Mouse (Mus musculus) intestine, embryonic 15.5 days (tissue): ENCODE results near the gene Rasgef1b. TPM values are rescaled to one million over a fixed set of nuclear protein-coding genes. Genes with fewer than 3 reads are reported as not detected.

Source experiments
- ATAC-seq: fragments of 200-750 bp; cut with Nextera tagmentation; 2 replicates; pipeline ENCODE4 v1.8.0; 2017; ENCODE audit warnings: moderate TSS enrichment, moderate library complexity
- H3K27ac ChIP-seq: fragments of 300-500 bp; sonication (generic); 2 replicates; pipeline ENCODE4 v1.5.1; 2015; ENCODE audit warnings: mild to moderate bottlenecking, inconsistent platforms
- H3K27me3 ChIP-seq: fragments of 300-500 bp; sonication (generic); replicated peaks from 2 replicates; pipeline ENCODE4 v1.6.1; 2015; ENCODE audit warnings: inconsistent platforms
- H3K36me3 ChIP-seq: fragments of 300-500 bp; sonication (generic); 2 replicates; pipeline ENCODE4 v1.6.1; 2015; ENCODE audit warnings: inconsistent platforms
- H3K4me1 ChIP-seq: fragments of 300-500 bp; sonication (generic); replicated peaks from 2 replicates; pipeline ENCODE4 v1.6.1; 2015; ENCODE audit warnings: inconsistent platforms
- H3K4me2 ChIP-seq: fragments of 300-500 bp; sonication (generic); replicated peaks from 2 replicates; pipeline ENCODE4 v1.6.1; 2015; ENCODE audit warnings: mild to moderate bottlenecking, inconsistent platforms
- H3K4me3 ChIP-seq: fragments of 300-500 bp; sonication (generic); replicated peaks from 2 replicates; pipeline ENCODE4 v1.5.1; 2015; ENCODE audit warnings: inconsistent platforms
- H3K9ac ChIP-seq: fragments of 300-500 bp; sonication (generic); 2 replicates; pipeline ENCODE4 v1.6.1; 2015; ENCODE audit warnings: inconsistent platforms
- H3K9me3 ChIP-seq: fragments of 300-500 bp; sonication (generic); 2 replicates; pipeline ENCODE4 v1.6.1; 2016; ENCODE audit warnings: inconsistent platforms
- whole genome bisulfite sequencing: fragments of 180-500 bp; shearing (Covaris S2); methylation state at CpG from one replicate; pipeline ENCODE4 v1.1.7; 2015; 5-methylcytosine and 5-hydroxymethylcytosine counted together
- polyA plus RNA-seq: library from polyadenylated mRNA; unstranded; fragments of >200 nt; fragmentation: Nextera tagmentation; extraction: Ambion mirVana; gene quantifications from 2 replicates; pipeline ENCODE4 v1.2.1, GENCODE M21; 2015

Rasgef1b gene
- polyA plus RNA-seq, 1 experiment from 2014 or later: 8.9 TPM

DNA sequence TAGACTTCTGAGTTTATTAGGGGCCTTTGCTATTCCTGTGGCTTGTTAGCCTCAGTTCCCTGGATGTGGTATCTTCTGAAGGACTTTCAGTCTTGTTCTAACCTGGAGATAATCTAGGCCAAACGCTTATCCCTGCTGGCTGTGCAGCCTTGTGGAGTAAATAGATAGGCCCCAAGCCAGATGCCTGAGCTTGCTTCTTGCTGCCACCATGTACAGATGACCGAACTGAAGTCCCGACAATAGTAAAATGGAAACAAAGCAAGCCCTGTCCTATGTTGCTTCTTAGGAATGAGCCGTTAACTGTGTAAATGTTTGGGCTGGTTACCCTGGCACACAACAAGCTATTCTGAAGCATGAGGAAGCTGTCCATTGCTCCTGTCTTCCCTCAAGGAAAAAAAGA lies 250.1 kb downstream of the Rasgef1b start:
- no peak for ATAC-seq
- Histone ChIP-seq H3K27me3 (no peaks in the 10 kb centered on the region), H3K9me3 (no peaks in the 10 kb centered on the region), H3K4me2 (no peak overlapping the region), H3K27ac (no peak overlapping the region), H3K4me3 (no peak overlapping the region), H3K9ac (no peak overlapping the region), H3K4me1 (peaks cover 10% of the 10 kb centered on the region), H3K36me3 (no peaks in the 10 kb centered on the region)
- 47% methylated on average over 4 of the region's 4 CpGs for WGBS

DNA sequence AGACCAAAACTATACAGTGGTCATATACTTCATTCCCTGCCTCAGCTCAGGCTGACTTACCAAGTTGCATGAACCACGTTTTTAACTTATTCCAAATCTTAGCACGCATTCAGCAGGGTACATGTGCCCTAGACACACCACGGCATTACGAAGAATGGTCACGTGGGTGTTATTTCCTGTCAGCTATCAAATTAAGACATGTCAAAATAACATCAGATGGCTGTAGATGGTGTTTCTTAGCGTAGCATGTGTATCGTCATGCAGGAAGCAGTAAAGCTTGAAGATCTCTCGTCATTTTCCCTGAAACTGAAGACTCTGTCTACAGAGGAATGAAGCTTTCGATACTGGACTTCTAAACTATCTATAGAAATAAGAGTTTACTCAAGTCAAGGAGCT lies 251.4 kb downstream of the Rasgef1b start:
- 92% methylated on average over 9 of the region's 9 CpGs for WGBS
- H3K9me3 ChIP-seq: no peaks in the 10 kb centered on the region
- no peak overlapping the region for H3K27ac ChIP-seq
- peaks cover 10% of the 10 kb centered on the region for H3K4me1 ChIP-seq
- no peak overlapping the region for H3K9ac ChIP-seq
- ATAC-seq: no peak
- H3K4me2 ChIP-seq: no peak overlapping the region
- no peaks in the 10 kb centered on the region for H3K36me3 ChIP-seq
- no peak overlapping the region for H3K4me3 ChIP-seq
- no peaks in the 10 kb centered on the region for H3K27me3 ChIP-seq

DNA sequence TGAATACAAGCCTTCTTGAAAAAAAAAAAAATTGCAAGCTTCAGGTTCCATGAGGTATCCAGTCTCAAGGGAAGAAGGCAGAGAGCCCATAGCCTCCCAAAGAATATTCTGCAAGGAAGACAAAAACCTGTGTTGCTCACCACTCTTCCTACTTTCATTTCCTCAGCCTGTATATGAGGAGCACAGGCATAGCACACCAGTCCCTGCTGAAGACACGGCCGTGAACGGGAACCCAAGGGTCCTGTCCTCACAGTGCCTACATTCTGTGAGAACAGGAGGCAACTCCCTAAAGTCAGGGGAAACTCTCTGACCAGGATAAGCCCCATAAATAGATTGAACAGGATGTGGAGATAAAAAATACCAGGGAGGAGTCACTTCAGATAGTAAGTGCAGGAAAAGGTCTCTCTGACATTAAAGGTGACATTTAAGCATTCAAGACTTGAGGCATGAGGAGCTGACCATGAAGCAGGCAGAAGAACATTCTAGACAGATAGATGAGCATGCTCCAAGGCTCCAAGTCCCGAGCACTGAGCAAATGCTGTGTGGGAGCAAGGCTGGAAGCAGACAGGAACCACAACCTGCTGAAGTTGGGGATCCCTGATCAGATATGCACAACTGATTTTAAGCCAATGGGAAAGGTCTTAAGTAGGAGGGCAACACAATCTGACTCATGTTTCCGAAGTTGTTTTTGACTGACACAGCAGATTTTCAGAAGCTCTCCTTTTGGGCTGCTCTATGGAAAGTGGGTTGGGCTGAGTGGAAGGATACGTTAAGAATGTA lies 252.0 kb downstream of the Rasgef1b start:
- peaks cover 10% of the 10 kb centered on the region for H3K4me1 ChIP-seq
- no peaks in the 10 kb centered on the region for H3K27me3 ChIP-seq
- H3K27ac ChIP-seq: no peak overlapping the region
- H3K36me3 ChIP-seq: no peaks in the 10 kb centered on the region
- H3K9ac ChIP-seq: no peak overlapping the region
- 67% methylated on average over 6 of the region's 6 CpGs for WGBS
- no peaks in the 10 kb centered on the region for H3K9me3 ChIP-seq
- no peak overlapping the region for H3K4me2 ChIP-seq
- ATAC-seq: no peak
- H3K4me3 ChIP-seq: no peak overlapping the region

DNA sequence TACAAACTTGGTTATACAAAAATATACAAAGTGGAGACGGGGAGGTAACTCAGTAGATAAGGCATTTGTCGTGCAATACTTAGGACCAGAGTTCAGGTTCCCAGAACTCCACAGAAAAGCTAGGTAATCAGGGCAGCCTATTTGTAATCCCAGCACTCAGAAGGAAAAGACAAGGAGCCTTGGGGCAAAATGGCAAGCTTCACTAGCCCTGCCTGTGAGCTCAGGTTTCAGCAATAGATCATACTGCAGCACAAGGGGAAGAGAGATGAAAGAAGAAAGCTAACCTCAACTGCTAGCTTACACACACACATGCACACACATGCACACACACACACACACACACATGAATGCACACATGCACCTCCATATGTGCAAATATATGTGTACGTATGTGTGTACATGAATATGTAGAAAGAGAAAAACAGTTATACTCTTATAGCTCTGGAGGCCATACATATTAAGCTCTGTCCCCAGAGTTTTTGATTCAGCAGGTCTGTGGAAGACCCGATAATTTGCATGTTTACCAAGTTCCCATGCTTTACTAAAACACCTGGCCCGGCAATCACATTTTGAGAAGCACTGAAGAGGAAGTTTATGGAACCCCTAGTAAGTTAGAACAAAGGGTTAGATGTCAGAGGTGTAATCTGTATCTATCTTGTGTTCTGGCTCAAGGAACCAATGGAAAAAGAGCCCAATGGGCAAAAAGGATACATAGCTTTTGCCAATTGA lies 256.1 kb downstream of the Rasgef1b start:
- Histone ChIP-seq H3K4me3 (no peak overlapping the region), H3K4me1 (no peaks in the 10 kb centered on the region), H3K9me3 (no peaks in the 10 kb centered on the region), H3K27ac (no peak overlapping the region), H3K27me3 (no peaks in the 10 kb centered on the region), H3K9ac (no peak overlapping the region), H3K4me2 (no peak overlapping the region), H3K36me3 (no peaks in the 10 kb centered on the region)
- no peak for ATAC-seq
- 78% methylated on average over 5 of the region's 5 CpGs for WGBS

DNA sequence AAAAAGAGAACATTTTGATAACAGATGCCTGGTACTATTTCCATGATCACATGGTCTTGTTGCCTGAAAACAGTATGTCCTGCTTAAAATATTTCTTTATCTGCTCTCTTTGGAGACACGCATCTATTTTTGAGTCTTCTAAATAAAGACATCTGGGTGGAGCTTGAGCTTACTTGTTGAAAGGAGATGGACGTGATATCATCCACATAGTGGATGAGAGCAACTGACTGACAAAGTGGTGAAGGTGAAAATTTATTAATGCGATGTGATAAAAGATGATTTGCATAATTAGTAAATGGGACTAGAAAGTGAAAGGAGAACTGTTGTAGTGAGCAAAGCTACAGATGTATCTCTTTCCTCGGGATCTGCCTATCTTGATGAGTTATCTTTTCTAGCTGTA lies 257.1 kb downstream of the Rasgef1b start:
- Histone ChIP-seq H3K27ac (no peak overlapping the region), H3K9me3 (no peaks in the 10 kb centered on the region), H3K4me2 (no peak overlapping the region), H3K4me3 (no peak overlapping the region), H3K4me1 (no peaks in the 10 kb centered on the region), H3K9ac (no peak overlapping the region), H3K36me3 (no peaks in the 10 kb centered on the region), H3K27me3 (no peaks in the 10 kb centered on the region)
- no peak for ATAC-seq
- 78% methylated on average over 4 of the region's 4 CpGs for WGBS

DNA sequence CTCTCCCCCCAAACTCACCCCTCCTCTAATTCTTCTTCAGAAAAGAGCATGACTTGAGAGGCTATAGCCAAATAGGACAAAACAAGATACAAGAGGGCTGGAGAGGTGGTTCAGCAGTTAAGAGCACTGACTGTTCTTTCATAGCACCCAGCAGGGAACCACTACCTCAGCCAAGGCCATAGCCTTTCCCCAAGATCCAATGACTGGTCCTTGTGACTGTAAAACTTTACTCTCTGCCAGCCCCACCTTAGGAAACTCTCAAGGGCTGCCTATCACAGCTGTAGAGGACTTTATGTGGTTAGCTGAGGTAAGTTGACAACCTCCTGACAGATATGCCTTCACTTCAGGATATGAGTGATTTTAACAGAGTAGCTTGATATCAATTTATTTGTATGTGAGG lies 258.3 kb downstream of the Rasgef1b start:
- no peak for ATAC-seq
- no peaks in the 10 kb centered on the region for H3K4me1 ChIP-seq
- H3K9me3 ChIP-seq: no peaks in the 10 kb centered on the region
- no peak overlapping the region for H3K9ac ChIP-seq
- no peaks in the 10 kb centered on the region for H3K27me3 ChIP-seq
- H3K4me3 ChIP-seq: no peak overlapping the region
- H3K27ac ChIP-seq: no peak overlapping the region
- H3K4me2 ChIP-seq: no peak overlapping the region
- H3K36me3 ChIP-seq: no peaks in the 10 kb centered on the region

DNA sequence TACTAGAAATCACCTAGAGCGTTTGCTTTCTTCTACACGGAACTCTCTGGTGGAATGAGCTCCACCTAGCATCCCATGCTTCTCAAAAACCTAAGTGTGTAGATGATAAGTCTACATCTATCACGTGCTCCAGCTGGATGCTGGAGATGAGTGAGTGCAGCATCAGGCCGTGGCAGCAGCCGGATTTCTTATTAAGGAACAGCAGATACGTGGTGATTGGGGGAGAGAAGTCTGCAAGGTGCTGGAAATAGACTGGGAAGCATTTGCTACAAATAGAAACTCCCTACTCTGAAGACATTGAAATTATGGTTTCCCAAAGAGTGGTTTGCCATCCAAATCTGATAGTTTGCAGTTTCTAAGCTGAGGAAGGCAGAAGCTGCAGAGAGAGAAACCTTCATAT lies 269.9 kb downstream of the Rasgef1b start:
- 84% methylated on average over 6 of the region's 6 CpGs for WGBS
- no peak overlapping the region for H3K4me2 ChIP-seq
- no peak overlapping the region for H3K9ac ChIP-seq
- H3K27me3 ChIP-seq: no peaks in the 10 kb centered on the region
- H3K27ac ChIP-seq: no peak overlapping the region
- H3K4me3 ChIP-seq: no peak overlapping the region
- no peaks in the 10 kb centered on the region for H3K9me3 ChIP-seq
- H3K36me3 ChIP-seq: no peaks in the 10 kb centered on the region
- no peaks in the 10 kb centered on the region for H3K4me1 ChIP-seq
- no peak for ATAC-seq

DNA sequence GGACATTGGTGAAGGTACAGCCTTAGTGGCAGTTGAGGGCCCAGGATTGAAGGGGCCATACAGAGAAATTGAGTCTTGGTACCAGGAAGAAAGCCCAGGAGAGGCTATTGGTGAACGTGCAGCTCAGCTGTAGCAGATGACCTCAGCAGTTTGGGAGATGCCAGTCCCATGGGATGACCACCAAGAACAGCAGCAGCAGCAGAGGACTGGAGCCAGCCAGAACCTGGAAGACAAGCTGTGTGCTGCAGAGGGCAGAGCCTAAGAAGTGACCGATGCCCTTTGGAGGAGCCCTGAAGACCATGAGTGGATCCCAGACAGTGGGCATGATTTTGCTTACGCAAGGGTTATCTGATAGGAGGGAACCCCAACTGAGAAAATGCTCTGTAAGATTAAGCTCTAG lies 271.6 kb downstream of the Rasgef1b start:
- no peak overlapping the region for H3K4me3 ChIP-seq
- no peak overlapping the region for H3K9ac ChIP-seq
- H3K4me1 ChIP-seq: no peaks in the 10 kb centered on the region
- no peaks in the 10 kb centered on the region for H3K36me3 ChIP-seq
- no peak for ATAC-seq
- WGBS: 94% methylated on average over 3 of the region's 3 CpGs
- no peak overlapping the region for H3K27ac ChIP-seq
- no peaks in the 10 kb centered on the region for H3K27me3 ChIP-seq
- no peak overlapping the region for H3K4me2 ChIP-seq
- no peaks in the 10 kb centered on the region for H3K9me3 ChIP-seq

DNA sequence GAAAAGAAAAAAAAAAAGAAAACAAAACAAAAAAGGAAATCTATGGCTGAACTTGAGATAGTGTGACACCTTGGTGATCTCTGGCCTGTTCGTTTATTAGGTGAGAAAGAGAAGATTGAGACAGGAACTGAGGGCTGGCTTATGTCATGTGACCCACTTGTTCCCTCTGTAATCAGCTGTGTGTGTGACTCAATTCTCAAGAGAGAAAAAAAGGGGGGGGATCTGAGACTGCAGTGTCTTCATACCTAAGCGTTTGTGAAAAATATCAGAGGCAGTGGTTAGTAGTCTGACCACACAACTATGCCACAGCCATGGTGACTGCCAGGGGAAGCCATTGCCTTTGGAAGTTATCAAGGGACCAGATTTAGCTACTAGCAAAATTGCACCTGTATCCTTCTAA lies 276.9 kb downstream of the Rasgef1b start:
- Histone ChIP-seq H3K4me3 (no peak overlapping the region), H3K9me3 (no peaks in the 10 kb centered on the region), H3K27me3 (no peaks in the 10 kb centered on the region), H3K27ac (no peak overlapping the region), H3K4me2 (no peak overlapping the region), H3K9ac (no peak overlapping the region), H3K4me1 (no peaks in the 10 kb centered on the region), H3K36me3 (no peaks in the 10 kb centered on the region)
- WGBS: 43% methylated on average over 2 of the region's 2 CpGs
- no peak for ATAC-seq

DNA sequence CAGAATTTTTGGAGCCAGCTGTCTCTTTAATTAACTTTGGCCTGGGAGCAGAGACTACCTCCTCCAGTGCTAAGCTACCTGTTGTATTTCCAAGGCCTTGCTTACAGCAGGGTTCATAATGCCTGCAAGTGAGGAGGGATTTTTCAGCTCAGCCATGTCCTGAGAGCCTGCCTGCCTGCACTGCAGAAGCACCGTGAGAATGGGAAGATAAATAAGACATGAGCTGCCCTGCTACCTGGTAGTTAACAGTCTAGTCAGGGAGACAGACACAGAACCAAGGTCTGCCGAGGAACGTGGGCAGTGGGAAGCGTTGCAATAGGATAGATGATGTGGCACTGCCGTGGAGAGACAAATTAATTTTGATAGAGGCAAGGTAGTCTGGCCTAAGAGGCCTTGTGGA lies 277.4 kb downstream of the Rasgef1b start:
- no peaks in the 10 kb centered on the region for H3K27me3 ChIP-seq
- H3K9ac ChIP-seq: no peak overlapping the region
- no peak overlapping the region for H3K27ac ChIP-seq
- no peak overlapping the region for H3K4me3 ChIP-seq
- H3K4me2 ChIP-seq: no peak overlapping the region
- H3K9me3 ChIP-seq: no peaks in the 10 kb centered on the region
- H3K4me1 ChIP-seq: no peaks in the 10 kb centered on the region
- no peak for ATAC-seq
- H3K36me3 ChIP-seq: no peaks in the 10 kb centered on the region
- WGBS: 49% methylated on average over 5 of the region's 5 CpGs

DNA sequence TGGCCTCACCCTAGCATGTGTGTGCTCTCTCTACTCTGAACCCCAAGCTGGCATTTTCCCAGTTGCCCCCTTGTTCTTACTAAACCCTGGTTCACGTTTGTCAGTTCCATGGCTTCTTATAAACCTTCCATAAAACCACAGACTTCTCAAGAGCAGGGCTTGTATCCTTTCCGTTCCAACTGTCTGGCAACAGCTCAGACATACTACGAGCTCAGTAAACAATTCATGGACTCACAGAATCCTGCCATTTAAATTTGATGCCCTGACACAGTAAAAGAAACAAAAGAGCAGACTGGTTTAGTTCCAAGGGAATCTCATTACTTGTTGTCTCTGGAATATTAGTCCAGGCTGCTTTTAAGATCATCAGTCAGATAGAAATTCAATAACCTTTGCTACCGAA lies 277.9 kb downstream of the Rasgef1b start:
- no peaks in the 10 kb centered on the region for H3K27me3 ChIP-seq
- no peaks in the 10 kb centered on the region for H3K9me3 ChIP-seq
- H3K36me3 ChIP-seq: no peaks in the 10 kb centered on the region
- ATAC-seq: no peak
- H3K4me1 ChIP-seq: no peaks in the 10 kb centered on the region
- WGBS: 50% methylated on average over 4 of the region's 4 CpGs
- no peak overlapping the region for H3K4me2 ChIP-seq
- H3K4me3 ChIP-seq: no peak overlapping the region
- no peak overlapping the region for H3K9ac ChIP-seq
- no peak overlapping the region for H3K27ac ChIP-seq

DNA sequence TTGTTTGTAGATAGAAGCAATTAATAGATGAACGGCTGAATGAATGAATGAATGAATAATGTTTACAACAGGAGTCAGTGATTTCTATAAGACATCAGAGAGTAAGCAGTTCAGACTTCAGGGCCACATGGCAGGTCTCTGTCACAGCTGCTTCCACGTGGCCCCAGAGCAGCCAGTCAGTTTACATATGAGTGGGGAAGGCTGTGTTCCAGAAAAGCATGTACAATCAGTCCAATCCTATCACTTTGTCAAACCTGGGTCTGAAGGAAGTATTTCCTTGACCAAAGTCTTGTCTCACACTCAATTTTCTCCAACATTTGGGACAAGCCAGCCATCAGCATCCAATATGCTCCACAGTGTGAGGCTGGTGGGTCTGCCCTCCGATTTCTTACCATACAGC lies 278.4 kb downstream of the Rasgef1b start:
- no peak overlapping the region for H3K27ac ChIP-seq
- no peak for ATAC-seq
- H3K36me3 ChIP-seq: no peaks in the 10 kb centered on the region
- 64% methylated on average over 3 of the region's 3 CpGs for WGBS
- H3K9me3 ChIP-seq: no peaks in the 10 kb centered on the region
- H3K9ac ChIP-seq: no peak overlapping the region
- no peak overlapping the region for H3K4me3 ChIP-seq
- no peaks in the 10 kb centered on the region for H3K4me1 ChIP-seq
- no peaks in the 10 kb centered on the region for H3K27me3 ChIP-seq
- no peak overlapping the region for H3K4me2 ChIP-seq

DNA sequence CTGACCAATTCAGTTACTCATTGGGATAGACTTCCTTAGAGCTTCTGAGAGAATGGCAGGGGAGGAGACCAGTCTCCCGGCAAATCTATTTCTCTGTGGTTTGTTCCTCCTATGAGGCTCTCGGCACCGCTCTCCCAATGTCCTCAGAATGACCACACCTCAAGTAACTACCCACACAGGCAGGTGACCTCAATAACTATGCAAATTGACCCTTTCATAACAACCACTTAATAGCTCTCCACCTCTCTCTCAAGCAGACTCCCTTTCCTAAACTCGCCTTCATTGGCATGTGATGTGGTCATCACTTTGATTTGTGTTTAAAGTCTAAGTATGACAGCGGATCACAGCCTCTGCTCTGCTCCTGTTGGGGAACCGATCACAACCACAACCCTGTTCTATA lies 281.4 kb downstream of the Rasgef1b start:
- ATAC-seq: no peak
- Histone ChIP-seq H3K9me3 (no peaks in the 10 kb centered on the region), H3K36me3 (no peaks in the 10 kb centered on the region), H3K27me3 (no peaks in the 10 kb centered on the region), H3K4me1 (no peaks in the 10 kb centered on the region), H3K4me2 (no peak overlapping the region), H3K27ac (no peak overlapping the region), H3K4me3 (no peak overlapping the region), H3K9ac (no peak overlapping the region)
- WGBS: 90% methylated on average over 6 of the region's 6 CpGs
